Mouse (Mus musculus): ENCODE measurements around the gene Dnajc7. TPM values are rescaled to one million over a fixed set of nuclear protein-coding genes. Genes with fewer than 3 reads are reported as not detected.
"Not testable (repeated sequence)": the region's sequence is repeated elsewhere in the genome, so short reads cannot be mapped to it uniquely, and the experiment has no call there.

Dnajc7 gene
- total RNA-seq, 1 experiment from 2014 or later = 211 TPM

- no peak for ATAC-seq (replicated peaks; ENCODE audit: low read depth, poor library complexity, severe bottlenecking)
Measured at GRCm38 (mm10) chr11:100557563-100557962, 62.4 kb downstream of the Dnajc7 start.

GRCm38 (mm10) chr11:100555583-100555982 lies 64.4 kb downstream of the Dnajc7 start:
- ATAC-seq (replicated peaks; ENCODE audit: low read depth, poor library complexity, severe bottlenecking) = peak; percentile 98

- ATAC-seq (replicated peaks; ENCODE audit: low read depth, poor library complexity, severe bottlenecking) = no peak
Measured at GRCm38 (mm10) chr11:100552842-100553241, 67.1 kb downstream of the Dnajc7 start.

- no peak for ATAC-seq (replicated peaks; ENCODE audit: low read depth, poor library complexity, severe bottlenecking)
Measured at GRCm38 (mm10) chr11:100550101-100550500, 69.9 kb downstream of the Dnajc7 start.

GRCm38 (mm10) chr11:100549466-100549865 lies 70.5 kb downstream of the Dnajc7 start:
- ATAC-seq (replicated peaks; ENCODE audit: low read depth, poor library complexity, severe bottlenecking) = no peak

- no peak for ATAC-seq (replicated peaks; ENCODE audit: low read depth, poor library complexity, severe bottlenecking)
Measured at GRCm38 (mm10) chr11:100548141-100548540, 71.8 kb downstream of the Dnajc7 start.

- ATAC-seq (replicated peaks; ENCODE audit: low read depth, poor library complexity, severe bottlenecking) = peak; percentile 19; the same call in 1 of the 2 replicates
Measured at GRCm38 (mm10) chr11:100546955-100547354, 73.0 kb downstream of the Dnajc7 start.

- peak; percentile 40; the same call in 1 of the 2 replicates for ATAC-seq (replicated peaks; ENCODE audit: low read depth, poor library complexity, severe bottlenecking)
Measured at GRCm38 (mm10) chr11:100545746-100546085, 74.3 kb downstream of the Dnajc7 start.

GRCm38 (mm10) chr11:100544832-100545745 lies 74.9 kb downstream of the Dnajc7 start, which contains the start of gene Ttc25:
TSS of gene Ttc25 (plus strand) at chr11:100545607.
- ATAC-seq (replicated peaks; ENCODE audit: low read depth, poor library complexity, severe bottlenecking) = peak; percentile 94

- no peak for ATAC-seq (replicated peaks; ENCODE audit: low read depth, poor library complexity, severe bottlenecking)
Measured at GRCm38 (mm10) chr11:100541577-100541976, 78.4 kb downstream of the Dnajc7 start.

GRCm38 (mm10) chr11:100540966-100541365 lies 79.0 kb downstream of the Dnajc7 start:
- ATAC-seq (replicated peaks; ENCODE audit: low read depth, poor library complexity, severe bottlenecking) = no peak

- 0 out of 2 replicates have a peak, but pooled peaks have one; percentile 15 for ATAC-seq (replicated peaks; ENCODE audit: low read depth, poor library complexity, severe bottlenecking)
Measured at GRCm38 (mm10) chr11:100536466-100536865, 83.5 kb downstream of the Dnajc7 start.

- no peak for ATAC-seq (replicated peaks; ENCODE audit: low read depth, poor library complexity, severe bottlenecking)
Measured at GRCm38 (mm10) chr11:100535996-100536395, 84.0 kb downstream of the Dnajc7 start.

- not testable (repeated sequence) for ATAC-seq (replicated peaks; ENCODE audit: low read depth, poor library complexity, severe bottlenecking)
Measured at GRCm38 (mm10) chr11:100534821-100535220, 85.1 kb downstream of the Dnajc7 start.

- ATAC-seq (replicated peaks; ENCODE audit: low read depth, poor library complexity, severe bottlenecking) = not testable (repeated sequence)
Measured at GRCm38 (mm10) chr11:100534411-100534810, 85.6 kb downstream of the Dnajc7 start.

- no peak for ATAC-seq (replicated peaks; ENCODE audit: low read depth, poor library complexity, severe bottlenecking)
Measured at GRCm38 (mm10) chr11:100533871-100534270, 86.1 kb downstream of the Dnajc7 start.

Other genes starting within 250 kb of the Dnajc7 start
- 1.9 and 2.5 TPM in 2 replicates for gene Jup, start 222.4 kb downstream of the Dnajc7 start, total RNA-seq (2017)
- gene P3h4, start 205.3 kb downstream of the Dnajc7 start, total RNA-seq (2017) = 1.1 TPM in 1 of 2 replicates, not detected in the other
- gene Fkbp10, start 204.5 kb downstream of the Dnajc7 start, total RNA-seq (2017) = not detected in 2 replicates
- gene Nt5c3b, start 178.4 kb downstream of the Dnajc7 start, total RNA-seq (2017) = 33.1 and 47.7 TPM in 2 replicates
- gene Klhl10, start 178.3 kb downstream of the Dnajc7 start, total RNA-seq (2017) = not detected in 2 replicates
- 26.0 and 30.9 TPM in 2 replicates for gene Klhl11, start 147.4 kb downstream of the Dnajc7 start, total RNA-seq (2017)
- 85.6 and 95.4 TPM in 2 replicates for gene Acly, start 92.2 kb downstream of the Dnajc7 start, total RNA-seq (2017)
- gene Ttc25, start 74.6 kb downstream of the Dnajc7 start, total RNA-seq (2017) = 0.05 TPM in 1 of 2 replicates, not detected in the other
- gene Cnp, start 45.3 kb downstream of the Dnajc7 start, total RNA-seq (2017) = 34.8 and 36.4 TPM in 2 replicates
- 14.0 and 16.2 TPM in 2 replicates for gene Nkiras2, start 924 bp downstream of the Dnajc7 start, total RNA-seq (2017)
- not detected in 2 replicates for gene Zfp385c, start 72.3 kb upstream of the Dnajc7 start, total RNA-seq (2017)
- gene Dhx58, start 84.1 kb upstream of the Dnajc7 start, total RNA-seq (2017) = 23.7 and 25.9 TPM in 2 replicates
- gene Kat2a, start 92.3 kb upstream of the Dnajc7 start, total RNA-seq (2017) = 30.3 and 35.3 TPM in 2 replicates
- 6.3 TPM in 1 of 2 replicates, not detected in the other for gene Hspb9, start 93.7 kb upstream of the Dnajc7 start, total RNA-seq (2017)
- 75.8 and 87.2 TPM in 2 replicates for gene Rab5c, start 118.0 kb upstream of the Dnajc7 start, total RNA-seq (2017)
- gene Kcnh4, start 139.8 kb upstream of the Dnajc7 start, total RNA-seq (2017) = not detected in 2 replicates
- gene Hcrt, start 142.8 kb upstream of the Dnajc7 start, total RNA-seq (2017) = not detected in 2 replicates
- 2.3 and 4.0 TPM in 2 replicates for gene Ghdc, start 150.8 kb upstream of the Dnajc7 start, total RNA-seq (2017)
- 49.4 and 64.4 TPM in 2 replicates for gene Stat5b, start 230.6 kb upstream of the Dnajc7 start, total RNA-seq (2017)
- gene Stat5a, start 239.2 kb upstream of the Dnajc7 start, total RNA-seq (2017) = 44.4 and 52.7 TPM in 2 replicates

All from common myeloid progenitor, adult 5-6 weeks (primary cell).